Mouse (Mus musculus): ENCODE measurements around the gene Tmppe.

Gene Tmppe

GRCm38 (mm10) chr9:114442893-114443292 lies 42.0 kb downstream of the Tmppe start:
- in situ Hi-C loops (cut with MboI, MseI): no loop called here

DNA sequence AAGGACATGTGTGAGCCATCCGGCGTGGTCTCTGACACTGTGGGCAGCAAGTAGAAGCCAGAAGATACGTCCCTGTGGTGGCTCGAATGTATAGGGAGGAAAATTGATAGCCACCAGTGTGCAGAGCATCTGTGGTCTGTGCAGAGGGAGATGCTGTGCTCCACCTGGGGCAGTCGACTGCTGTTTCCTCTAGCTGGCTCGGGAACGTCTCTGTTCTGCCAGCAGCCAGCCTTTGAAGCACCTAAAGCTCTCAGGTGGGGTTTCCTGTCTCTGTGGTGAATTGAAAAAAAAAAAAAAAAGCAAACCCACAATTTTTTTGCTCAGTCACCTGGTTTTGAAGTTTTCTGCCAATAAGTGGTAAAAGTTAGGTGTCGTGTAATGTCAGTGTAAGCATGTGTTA lies 42.4 kb downstream of the Tmppe start:
- in situ Hi-C loops (cut with MboI, MseI): no loop called here

DNA sequence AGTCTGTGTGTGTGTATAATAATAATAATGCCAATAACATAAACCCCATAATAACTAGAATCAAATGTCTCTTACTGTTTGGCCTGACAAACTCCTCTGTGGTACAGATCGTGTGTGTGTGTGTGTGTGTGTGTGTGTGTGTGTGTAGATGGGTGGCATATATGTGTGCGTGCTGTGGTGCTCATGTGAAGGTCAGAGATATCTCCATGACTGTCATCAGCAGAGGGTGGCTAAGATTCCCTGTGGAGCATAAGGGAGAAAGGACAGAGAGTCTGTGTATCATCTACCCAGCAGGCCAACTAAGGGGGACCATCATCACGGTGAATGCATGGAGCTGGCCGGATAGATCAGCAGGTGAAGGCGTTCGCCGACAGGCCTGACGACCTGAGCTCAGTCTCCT lies 46.0 kb downstream of the Tmppe start:
- in situ Hi-C loops (cut with MboI, MseI): no loop called here

GRCm38 (mm10) chr9:114448700-114449099 lies 47.8 kb downstream of the Tmppe start:
- in situ Hi-C loops (cut with MboI, MseI): no loop called here

GRCm38 (mm10) chr9:114449120-114449754 lies 48.3 kb downstream of the Tmppe start:
- in situ Hi-C loops (cut with MboI, MseI): no loop called here

DNA sequence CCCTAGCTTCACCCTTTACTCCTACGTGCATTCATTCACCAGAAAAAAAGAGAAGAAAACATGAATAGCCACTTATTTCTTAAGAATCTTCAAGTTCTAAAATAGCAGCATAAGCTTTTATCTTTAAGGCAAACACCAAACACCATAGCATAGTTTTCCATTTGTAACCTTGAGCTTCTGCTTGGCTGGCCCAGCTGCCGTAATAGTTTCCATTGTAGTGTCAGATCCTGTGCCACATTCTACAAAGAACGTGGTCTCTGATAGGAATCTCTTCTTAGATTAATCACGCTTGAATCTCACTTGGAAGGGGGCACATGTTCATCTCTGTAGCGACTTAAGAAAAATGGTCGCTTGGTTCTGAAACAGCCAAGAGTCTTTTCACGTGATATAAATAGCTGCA lies 50.7 kb downstream of the Tmppe start:
- in situ Hi-C loops (cut with MboI, MseI): loop anchor here (25.0 kb wide), 1 partner anchor 1711 kb away; no protein-coding TSS in a partner anchor

GRCm38 (mm10) chr9:114452418-114452817 lies 51.5 kb downstream of the Tmppe start:
- in situ Hi-C loops (cut with MboI, MseI): loop anchor here (25.0 kb wide), 1 partner anchor 1710 kb away; no protein-coding TSS in a partner anchor

DNA sequence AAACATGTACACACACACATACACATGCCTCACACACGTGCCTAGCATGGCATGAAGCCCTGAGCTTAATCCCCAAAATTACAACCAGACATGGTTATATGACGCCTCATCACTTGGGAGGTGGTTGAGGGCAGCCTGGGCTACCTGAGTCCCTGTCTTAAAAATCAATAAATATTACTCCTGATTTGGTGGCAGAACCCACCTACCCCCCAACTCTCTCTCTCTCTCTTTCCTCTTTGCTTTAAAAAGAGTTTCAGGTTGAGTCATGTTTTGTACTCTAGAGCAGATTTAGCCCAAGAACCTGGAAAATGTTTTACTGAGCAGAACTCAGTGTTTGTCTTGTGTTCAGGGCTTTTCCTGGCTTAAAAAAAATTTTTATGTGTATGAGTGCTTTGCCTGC lies 54.5 kb downstream of the Tmppe start:
- in situ Hi-C loops (cut with MboI, MseI): loop anchor here (25.0 kb wide), 1 partner anchor 1707 kb away; no protein-coding TSS in a partner anchor

Measured in T-helper 2 cell (primary cell).